Mouse (Mus musculus) hindbrain, embryonic 12.5 days (tissue): ENCODE measurements at regions not wholly inside any gene's neighbourhood (a gene's known extent, or its start where the extent isn't known, plus 50 kb on each side); places are given as distances from the start of the nearest gene placed in this dataset.

ENCODE experiments used
- ATAC-seq: fragments of 200-750 bp; cut with Nextera tagmentation; 2 replicates; pipeline ENCODE4 v1.8.0; 2017; ENCODE audit warnings: moderate TSS enrichment; ENCODE audit not compliant: low FRiP score
- H3K27ac ChIP-seq: fragments of 300-500 bp; sonication (generic); 2 replicates; pipeline ENCODE4 v1.5.1; 2016; ENCODE audit warnings: mild to moderate bottlenecking
- H3K27me3 ChIP-seq: fragments of 300-500 bp; sonication (generic); 2 replicates; pipeline ENCODE4 v1.6.1; 2016; ENCODE audit warnings: mild to moderate bottlenecking
- H3K36me3 ChIP-seq: fragments of 300-500 bp; sonication (generic); 2 replicates; pipeline ENCODE4 v1.6.1; 2016; ENCODE audit warnings: mild to moderate bottlenecking
- H3K4me1 ChIP-seq: fragments of 300-500 bp; sonication (generic); 2 replicates; pipeline ENCODE4 v1.6.1; 2016
- H3K4me2 ChIP-seq: fragments of 300-500 bp; sonication (generic); replicated peaks from 2 replicates; pipeline ENCODE4 v1.6.1; 2016; ENCODE audit warnings: mild to moderate bottlenecking
- H3K4me3 ChIP-seq: fragments of 300-500 bp; sonication (generic); 2 replicates; pipeline ENCODE4 v1.5.1; 2016; ENCODE audit warnings: mild to moderate bottlenecking
- H3K9ac ChIP-seq: fragments of 300-500 bp; sonication (generic); 2 replicates; pipeline ENCODE4 v1.6.1; 2016; ENCODE audit warnings: mild to moderate bottlenecking, moderate library complexity
- H3K9me3 ChIP-seq: fragments of 300-500 bp; sonication (generic); replicated peaks from 2 replicates; pipeline ENCODE4 v1.6.1; 2016; ENCODE audit warnings: mild to moderate bottlenecking
- WGBS: fragments of 180-500 bp; shearing (Covaris S2); methylation state at CpG from one replicate; pipeline ENCODE4 v1.1.7; 2016; 5-methylcytosine and 5-hydroxymethylcytosine counted together

GRCm38 (mm10) chr10:74722971-74723370, 244.0 kb upstream of the Gnaz start:
- no peak for ATAC-seq
- Histone ChIP-seq H3K4me1 (no peaks in the 10 kb centered on the region), H3K4me2 (no peak overlapping the region), H3K9me3 (no peaks in the 10 kb centered on the region), H3K27me3 (no peaks in the 10 kb centered on the region), H3K9ac (no peak overlapping the region), H3K27ac (no peak overlapping the region), H3K4me3 (no peak overlapping the region), H3K36me3 (no peaks in the 10 kb centered on the region)

DNA sequence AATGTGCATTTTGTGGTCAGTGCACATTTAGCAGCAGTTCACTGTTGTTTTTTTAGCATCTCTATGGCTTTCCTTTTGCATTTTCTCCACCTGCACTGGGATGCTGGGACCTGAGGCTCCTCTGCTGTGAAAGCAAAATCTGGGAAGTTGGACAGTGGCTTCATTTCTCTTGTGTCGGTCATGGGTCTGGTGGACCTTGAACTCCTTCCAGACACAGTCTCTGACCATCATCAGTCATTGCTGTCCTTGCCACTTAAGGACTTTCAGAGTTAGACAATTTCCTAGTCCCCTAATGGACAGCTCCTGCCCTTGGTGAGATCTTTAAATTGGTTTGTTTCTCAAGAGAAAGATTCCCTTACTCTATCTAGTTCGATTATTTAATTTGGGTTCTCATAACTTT, 217.5 kb upstream of the Gnaz start:
- H3K27ac ChIP-seq: no peak overlapping the region
- H3K9ac ChIP-seq: no peak overlapping the region
- no peaks in the 10 kb centered on the region for H3K27me3 ChIP-seq
- no peak overlapping the region for H3K4me2 ChIP-seq
- no peak overlapping the region for H3K4me3 ChIP-seq
- WGBS: 86% methylated on average over 2 of the region's 2 CpGs
- no peaks in the 10 kb centered on the region for H3K36me3 ChIP-seq
- no peaks in the 10 kb centered on the region; the same call in 1 of the 2 replicates for H3K9me3 ChIP-seq
- no peaks in the 10 kb centered on the region for H3K4me1 ChIP-seq
- ATAC-seq: no peak

GRCm38 (mm10) chr10:74750879-74751278, 216.1 kb upstream of the Gnaz start:
- no peak for ATAC-seq

GRCm38 (mm10) chr10:74760734-74761133, 206.2 kb upstream of the Gnaz start:
- WGBS: 88% methylated on average over 9 of the region's 9 CpGs
- ATAC-seq: no peak
- H3K4me3 ChIP-seq: no peak overlapping the region
- H3K4me2 ChIP-seq: no peak overlapping the region
- H3K36me3 ChIP-seq: no peaks in the 10 kb centered on the region
- no peak overlapping the region for H3K27ac ChIP-seq
- H3K9me3 ChIP-seq: no peaks in the 10 kb centered on the region
- H3K4me1 ChIP-seq: no peaks in the 10 kb centered on the region
- H3K9ac ChIP-seq: no peak overlapping the region
- H3K27me3 ChIP-seq: no peaks in the 10 kb centered on the region

More at GRCm38 (mm10) chr10:74750879-74751278, 216.1 kb upstream of the Gnaz start:
- H3K9me3 ChIP-seq: no peaks in the 10 kb centered on the region; the same call in 1 of the 2 replicates
- H3K4me3 ChIP-seq: no peak overlapping the region
- H3K4me1 ChIP-seq: no peaks in the 10 kb centered on the region
- H3K36me3 ChIP-seq: no peaks in the 10 kb centered on the region
- H3K27me3 ChIP-seq: no peaks in the 10 kb centered on the region
- no peak overlapping the region for H3K27ac ChIP-seq
- H3K4me2 ChIP-seq: no peak overlapping the region
- H3K9ac ChIP-seq: no peak overlapping the region

DNA sequence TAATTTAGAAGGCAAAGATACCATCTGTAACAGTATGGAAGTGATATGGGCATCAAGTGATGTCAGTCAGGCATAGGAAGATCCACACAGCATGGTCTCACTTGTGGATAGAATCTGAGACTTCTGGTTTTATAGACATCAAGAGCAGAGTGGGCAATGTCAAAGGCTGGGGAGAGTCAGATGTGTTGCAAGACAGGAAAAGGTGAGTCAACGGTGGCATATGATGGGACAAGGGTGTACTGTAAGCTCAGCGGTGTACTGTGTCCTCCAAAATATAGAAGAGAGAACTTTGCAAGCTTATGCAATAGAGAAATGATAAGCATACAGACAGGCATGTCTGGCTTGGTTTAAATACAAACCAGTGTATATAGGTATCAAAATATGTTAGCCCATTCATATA, 177.7 kb upstream of the Gnaz start:
- Histone ChIP-seq H3K4me1 (no peaks in the 10 kb centered on the region), H3K36me3 (no peaks in the 10 kb centered on the region), H3K9me3 (no peaks in the 10 kb centered on the region), H3K4me3 (no peak overlapping the region), H3K9ac (no peak overlapping the region), H3K27me3 (no peaks in the 10 kb centered on the region), H3K27ac (no peak overlapping the region), H3K4me2 (no peak overlapping the region)
- WGBS: 80% methylated on average over 2 of the region's 2 CpGs
- no peak for ATAC-seq

DNA sequence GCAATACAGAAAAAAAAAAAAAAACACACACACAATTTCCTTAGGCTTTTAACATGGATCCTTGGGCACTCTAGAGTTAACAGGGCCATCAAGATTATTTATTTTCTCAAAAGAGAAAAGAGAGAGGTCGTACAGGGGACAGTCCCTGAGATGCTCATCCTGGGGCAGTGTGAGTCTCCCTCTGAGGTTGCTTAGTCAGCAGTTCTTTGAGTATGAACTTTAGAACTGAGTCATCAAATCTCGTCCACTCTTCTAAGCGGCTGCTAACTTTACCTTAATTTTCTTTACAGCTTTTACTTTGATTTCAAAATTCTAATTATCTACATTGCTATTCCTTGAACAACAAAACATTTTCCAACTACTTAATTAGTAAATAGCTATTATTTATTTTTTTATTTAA, 177.0 kb upstream of the Gnaz start:
- Histone ChIP-seq H3K9me3 (no peaks in the 10 kb centered on the region), H3K9ac (no peak overlapping the region), H3K27me3 (no peaks in the 10 kb centered on the region), H3K4me2 (no peak overlapping the region), H3K36me3 (no peaks in the 10 kb centered on the region), H3K4me3 (no peak overlapping the region), H3K27ac (no peak overlapping the region), H3K4me1 (no peaks in the 10 kb centered on the region)
- WGBS: 68% methylated on average over 3 of the region's 3 CpGs
- no peak for ATAC-seq

GRCm38 (mm10) chr10:74823395-74823794, 143.6 kb upstream of the Gnaz start:
- H3K4me2 ChIP-seq: no peak overlapping the region
- no peak for ATAC-seq

GRCm38 (mm10) chr10:74834359-74834758, 132.6 kb upstream of the Gnaz start:
- Histone ChIP-seq H3K9ac (no peak overlapping the region), H3K4me3 (no peak overlapping the region), H3K36me3 (no peaks in the 10 kb centered on the region), H3K27me3 (no peaks in the 10 kb centered on the region), H3K4me1 (no peaks in the 10 kb centered on the region), H3K9me3 (no peaks in the 10 kb centered on the region), H3K4me2 (no peak overlapping the region), H3K27ac (no peak overlapping the region)
- WGBS: 75% methylated on average over 2 of the region's 2 CpGs
- no peak for ATAC-seq

More at GRCm38 (mm10) chr10:74823395-74823794, 143.6 kb upstream of the Gnaz start:
- Histone ChIP-seq H3K4me1 (no peaks in the 10 kb centered on the region), H3K27me3 (no peaks in the 10 kb centered on the region), H3K9me3 (no peaks in the 10 kb centered on the region), H3K4me3 (no peak overlapping the region), H3K27ac (no peak overlapping the region), H3K36me3 (no peaks in the 10 kb centered on the region), H3K9ac (no peak overlapping the region)

DNA sequence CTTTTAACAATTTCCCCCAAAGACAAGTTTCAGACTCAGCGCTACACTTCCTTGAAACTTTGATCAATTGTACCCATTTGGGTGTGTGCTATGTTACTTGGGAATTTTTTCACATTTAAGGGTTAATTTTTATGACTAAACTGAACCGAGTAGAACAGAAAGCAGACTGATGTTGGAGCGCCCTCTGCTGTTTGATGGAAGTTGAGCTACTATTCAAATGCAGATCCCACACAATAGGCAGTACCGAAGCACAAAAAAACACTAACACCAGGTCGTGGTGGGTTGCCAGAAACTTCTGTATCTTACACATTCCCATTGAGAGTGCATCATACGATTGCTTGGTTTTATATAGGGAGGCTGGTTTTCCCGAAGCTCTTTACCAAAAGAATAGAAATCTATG, 118.6 kb upstream of the Gnaz start:
- Histone ChIP-seq H3K9ac (no peak overlapping the region), H3K27me3 (no peaks in the 10 kb centered on the region), H3K9me3 (no peaks in the 10 kb centered on the region), H3K36me3 (no peaks in the 10 kb centered on the region), H3K4me3 (no peak overlapping the region), H3K27ac (no peak overlapping the region), H3K4me2 (no peak overlapping the region), H3K4me1 (no peaks in the 10 kb centered on the region)
- WGBS: 9% methylated on average over 7 of the region's 7 CpGs
- ATAC-seq: peak; percentile 73

DNA sequence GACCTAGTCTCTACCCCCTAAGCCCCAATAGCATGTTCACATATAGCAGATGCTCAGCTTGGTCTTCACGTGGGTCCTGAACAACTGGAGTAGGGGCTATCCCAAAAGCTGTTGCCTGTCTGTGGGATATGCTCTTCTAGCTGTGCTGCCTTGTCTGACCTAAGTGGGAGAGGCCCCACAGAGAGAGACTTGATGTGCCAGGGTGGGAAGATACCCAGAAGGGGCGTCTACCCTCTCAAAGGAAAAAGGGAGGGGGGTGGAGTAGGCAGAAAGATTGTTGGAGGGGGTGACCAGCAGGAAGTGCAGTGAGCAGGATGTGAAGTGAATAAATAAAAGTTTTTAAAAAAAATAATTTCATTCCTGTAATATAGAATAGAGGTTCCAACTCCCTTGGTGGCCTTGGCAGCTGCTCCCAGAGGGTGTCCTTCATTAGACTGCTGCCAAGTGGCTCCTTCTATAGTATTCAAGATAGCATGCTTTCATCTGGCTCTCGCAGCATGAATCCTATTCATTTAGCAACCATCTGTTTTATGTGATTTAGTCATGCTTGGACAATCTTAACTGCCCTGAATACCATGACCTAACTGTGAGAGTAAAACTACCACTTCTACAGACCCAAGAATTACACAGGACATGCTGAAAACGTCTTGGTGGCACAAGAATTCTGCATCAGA, 111.8 kb upstream of the Gnaz start:
- Histone ChIP-seq H3K9me3 (no peaks in the 10 kb centered on the region), H3K4me2 (no peak overlapping the region), H3K27ac (no peak overlapping the region), H3K4me1 (no peaks in the 10 kb centered on the region), H3K9ac (no peak overlapping the region), H3K4me3 (no peak overlapping the region), H3K27me3 (no peaks in the 10 kb centered on the region), H3K36me3 (no peaks in the 10 kb centered on the region)
- WGBS: 33% methylated on average over 4 of the region's 4 CpGs
- peak; percentile 83 for ATAC-seq
